Mouse (Mus musculus) left cerebral cortex, postnatal 14 days (tissue): ENCODE results near the gene Taf12. TPM values are rescaled to one million over a fixed set of nuclear protein-coding genes. Genes with fewer than 3 reads are reported as not detected.
"Not testable (repeated sequence)": the region's sequence is repeated elsewhere in the genome, so short reads cannot be mapped to it uniquely, and the experiment has no call there.

ENCODE experiments used
- DNase-seq, 2 experiments: peaks; one replicate each; pipeline ENCODE4 v3.0.0; 2021 to 2022; ENCODE audit warnings: low spot score in 2 of 2, mixed read lengths in 1 of 2
- intact Hi-C: fragments of 180-260 bp; cut with DNase I; formaldehyde crosslinking; loops from one replicate; pipeline ENCODE4 v1.15.1; 2025
- total RNA-seq, 2 experiments: library from RNA; stranded (reverse); gene quantifications; 2 replicates each; pipeline ENCODE4 v1.2.3; 2021

The Taf12 gene
- total RNA-seq, 2 experiments from 2014 or later, result 16.9 to 18.3 TPM

DNA sequence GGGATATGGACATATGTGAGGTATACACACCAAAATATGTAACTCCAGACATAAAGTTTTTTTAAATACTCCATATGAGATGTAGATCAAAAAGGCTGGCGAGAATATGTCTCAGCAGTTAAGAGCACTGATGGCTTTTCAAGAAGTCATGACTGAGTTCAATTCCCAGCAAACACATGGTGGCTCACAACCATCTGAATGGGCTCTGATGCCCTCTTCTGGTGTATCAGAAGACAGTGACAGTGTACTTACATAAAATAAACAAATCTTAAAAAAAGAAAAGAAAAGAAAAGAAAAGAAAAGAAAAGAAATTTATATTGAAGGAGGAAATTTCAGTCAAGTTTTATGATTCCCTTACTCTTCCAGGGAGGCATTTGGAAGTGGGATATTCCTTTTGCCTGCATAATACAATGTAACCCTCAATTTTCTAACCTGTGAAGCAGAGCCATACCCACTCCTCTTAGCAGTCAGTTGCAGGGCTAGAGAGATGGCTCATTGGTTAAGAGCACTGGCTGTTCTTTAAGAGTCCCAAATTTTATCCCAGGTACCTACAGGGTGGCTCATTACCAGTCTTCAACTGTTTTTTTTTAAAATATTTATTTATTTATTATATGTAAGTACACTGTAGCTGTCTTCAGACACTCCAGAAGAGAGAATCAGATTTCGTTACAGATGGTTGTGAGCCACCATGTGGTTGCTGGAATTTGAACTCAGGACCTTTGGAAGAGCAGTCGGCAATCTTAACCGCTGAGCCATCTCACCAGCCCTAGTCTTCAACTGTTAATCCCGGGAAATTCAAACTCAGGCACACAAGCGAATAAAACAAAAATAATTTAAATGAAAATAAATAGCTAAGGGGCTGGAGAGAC is 5.1 kb upstream of the Taf12 start:
- DNase-seq, result no peak
- intact Hi-C loops, result no loop called here

DNA sequence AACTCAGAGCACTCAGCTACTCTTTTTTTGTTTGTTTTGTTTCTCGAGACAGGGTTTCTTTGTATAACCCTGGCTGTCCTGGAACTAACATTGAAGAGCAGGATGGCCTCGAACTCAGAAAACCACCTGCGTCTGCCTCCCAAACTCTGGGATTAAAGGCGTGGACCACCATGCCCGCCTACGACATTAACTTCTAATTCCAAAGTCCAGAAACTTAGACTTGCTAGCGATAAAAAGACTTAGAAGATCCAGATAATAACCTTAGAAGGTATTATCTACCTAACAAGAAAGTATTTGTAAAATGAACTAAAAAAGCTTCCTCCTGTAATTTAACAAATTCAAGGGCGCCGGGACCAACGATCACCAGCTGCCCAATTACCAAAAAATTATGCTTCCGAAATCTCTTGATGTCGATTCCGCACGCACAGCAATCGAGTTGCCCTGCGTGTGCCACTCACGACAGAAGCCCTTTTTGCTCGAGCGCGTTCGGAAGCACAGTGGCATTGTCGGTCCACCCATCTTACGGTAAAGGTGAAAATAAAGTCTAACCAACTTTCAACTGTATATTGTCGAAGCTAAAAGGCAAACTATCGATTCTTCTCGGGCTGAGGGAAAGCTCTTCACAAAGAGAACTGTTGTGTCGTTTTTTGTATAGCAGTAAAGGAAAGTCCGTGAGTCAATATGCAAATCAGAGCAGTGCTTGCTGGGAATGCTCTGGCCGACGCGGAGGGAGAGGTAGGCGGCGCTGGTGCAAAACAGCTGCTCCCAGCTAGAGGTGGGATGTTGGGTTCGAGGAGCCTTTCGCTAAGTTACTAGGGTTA is 4.2 kb upstream of the Taf12 start:
- DNase-seq, result peak; percentile 84 to 89
- intact Hi-C loops, result loop anchor here (5.0 kb wide), 1 partner anchor 82 kb away; the partner anchor contains the start of gene Rcc1

DNA sequence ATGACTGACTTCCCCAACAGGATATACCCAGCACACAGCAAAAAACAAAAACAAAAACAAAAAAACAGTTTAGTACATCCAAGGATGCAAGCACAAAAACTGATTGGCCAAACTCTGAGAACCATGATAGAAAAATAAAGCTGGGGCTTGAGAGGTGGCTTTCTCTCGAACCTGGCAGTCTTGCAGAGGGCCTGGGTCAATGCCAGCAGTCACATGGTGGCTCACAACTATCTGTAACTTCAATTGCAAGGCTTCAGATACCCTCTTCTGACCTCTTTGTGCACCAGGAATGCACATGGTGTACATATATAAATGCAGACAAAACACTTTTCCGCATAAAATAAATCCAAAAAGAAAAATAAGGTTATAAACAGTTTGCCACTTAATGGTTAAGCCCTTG is 1.0 kb upstream of the Taf12 start:
- DNase-seq, result no peak
- intact Hi-C loops, result loop anchor here (5.0 kb wide), 1 partner anchor 79 kb away; the partner anchor contains the start of gene Rcc1

DNA sequence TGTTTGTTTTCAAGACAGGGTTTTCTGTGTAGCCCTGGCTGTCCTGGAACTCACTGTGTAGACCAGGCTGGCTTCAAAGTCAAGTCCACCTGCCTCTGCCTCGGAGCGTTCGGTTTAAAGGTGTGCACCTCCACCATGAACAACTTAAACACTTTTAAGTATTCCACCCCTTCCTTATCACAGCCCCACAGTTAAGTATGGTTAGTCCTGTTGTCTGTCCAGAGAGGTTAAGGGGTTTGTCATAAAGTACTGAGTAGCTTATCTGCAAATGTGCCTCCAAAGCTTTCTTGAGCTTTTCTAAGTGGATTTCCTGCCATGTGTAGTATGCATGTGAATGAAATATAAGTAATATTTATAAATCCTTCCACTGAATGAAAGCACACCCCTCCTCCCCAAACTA is 1.8 kb downstream of the Taf12 start:
- intact Hi-C loops, result no loop called here
- DNase-seq, result no peak

DNA sequence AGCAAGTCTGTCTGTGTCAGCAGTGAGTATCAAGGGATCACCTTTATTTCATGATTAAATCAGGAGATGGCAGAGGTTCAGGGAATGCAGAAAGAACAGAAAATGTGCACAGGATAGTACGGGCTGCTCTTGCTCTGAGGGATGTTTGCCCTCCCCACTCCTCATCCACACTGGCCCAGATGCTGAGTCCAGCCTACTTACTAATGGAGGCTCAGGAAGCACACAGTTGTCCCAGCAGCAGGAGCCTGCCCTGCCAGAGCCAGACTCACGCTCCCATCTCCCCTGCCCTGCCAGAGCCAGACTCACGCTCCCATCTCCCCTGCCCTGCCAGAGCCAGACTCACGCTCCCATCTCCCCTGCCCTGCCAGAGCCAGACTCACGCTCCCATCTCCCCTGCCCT is 14.7 kb downstream of the Taf12 start:
- intact Hi-C loops, DNase-seq: not testable (repeated sequence)

DNA sequence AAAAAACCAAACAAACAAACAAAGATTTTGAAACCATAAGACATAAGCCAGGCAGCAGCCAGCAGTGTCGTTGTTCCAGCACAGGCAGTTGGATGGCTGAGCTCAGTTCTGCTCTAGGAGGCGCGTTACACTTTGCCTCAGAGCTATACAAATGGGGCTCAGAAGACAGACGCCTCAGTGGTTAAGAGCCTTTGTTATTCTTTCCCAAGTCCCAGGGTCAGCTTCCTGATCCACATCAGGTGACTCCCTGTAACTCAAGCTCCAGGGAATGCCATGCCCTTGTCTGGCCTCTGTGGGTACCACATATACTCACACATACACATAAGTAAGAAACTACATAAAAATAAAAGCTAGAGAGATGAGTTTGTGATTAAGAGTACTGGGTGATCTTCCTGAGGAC is 16.9 kb downstream of the Taf12 start:
- intact Hi-C loops, result loop anchor here (5.0 kb wide), 2 partner anchors 56 to 221 kb away; partner anchors contain the start of gene Sesn2
- DNase-seq, result no peak

DNA sequence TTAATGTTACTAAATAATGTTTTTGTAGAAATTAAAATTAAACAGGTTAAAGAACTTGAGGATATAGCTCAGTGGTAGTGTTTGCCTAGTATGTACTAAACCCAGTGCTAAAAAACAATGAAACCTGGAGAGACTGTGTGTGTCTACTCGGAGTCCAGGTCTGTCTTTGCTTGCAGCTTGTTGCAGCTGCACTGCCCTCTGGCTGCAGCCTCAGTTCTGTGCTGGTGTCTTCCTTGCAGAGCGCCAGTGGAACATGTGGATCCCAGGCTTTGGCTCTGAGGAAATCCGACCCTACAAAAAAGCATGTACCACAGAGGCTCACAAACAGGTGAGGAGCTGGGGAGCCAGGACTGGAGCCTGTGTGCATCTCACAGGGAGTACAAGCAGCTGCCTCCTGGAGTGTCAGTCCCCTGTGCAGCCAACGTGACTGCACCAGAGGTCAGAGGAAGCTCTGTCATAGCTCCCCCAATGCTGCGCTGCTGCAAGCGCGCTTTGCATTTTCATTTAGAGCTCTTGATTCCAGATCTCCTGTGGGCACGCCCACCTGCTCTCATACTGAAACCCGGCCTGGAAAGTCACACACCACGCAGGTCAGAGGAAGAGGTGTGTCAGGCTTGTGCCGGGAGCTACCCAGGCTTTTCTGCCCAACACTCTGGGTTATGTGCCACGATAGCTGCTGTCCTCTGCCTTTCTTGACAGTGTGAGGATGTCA is 17.6 kb downstream of the Taf12 start:
- intact Hi-C loops, result loop anchor here (5.0 kb wide), 2 partner anchors 56 to 221 kb away; partner anchors contain the start of gene Sesn2
- no peak for DNase-seq

DNA sequence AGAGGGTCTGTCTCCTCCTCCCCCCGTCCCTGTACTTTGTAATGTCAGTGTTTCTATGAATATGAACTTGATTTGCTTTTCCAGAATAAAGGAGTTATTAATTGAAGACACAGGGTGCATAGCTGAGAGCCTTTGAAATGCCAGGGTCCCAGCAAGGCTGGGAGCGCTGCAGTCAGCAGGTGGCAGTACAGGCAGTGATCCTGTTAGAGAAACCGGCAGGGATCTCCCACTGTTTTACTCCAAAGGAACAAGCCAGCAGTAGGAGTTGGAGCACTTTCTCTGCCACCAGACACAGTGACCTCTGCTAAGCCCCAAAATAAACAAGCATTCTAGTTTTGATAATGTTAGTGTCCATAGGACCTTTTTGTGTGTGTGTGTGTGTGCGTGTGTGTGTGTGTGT is 18.8 kb downstream of the Taf12 start:
- peak; percentile 54 to 67 for DNase-seq
- intact Hi-C loops, result loop anchor here (5.0 kb wide), 2 partner anchors 54 to 219 kb away; partner anchors contain the start of gene Sesn2

DNA sequence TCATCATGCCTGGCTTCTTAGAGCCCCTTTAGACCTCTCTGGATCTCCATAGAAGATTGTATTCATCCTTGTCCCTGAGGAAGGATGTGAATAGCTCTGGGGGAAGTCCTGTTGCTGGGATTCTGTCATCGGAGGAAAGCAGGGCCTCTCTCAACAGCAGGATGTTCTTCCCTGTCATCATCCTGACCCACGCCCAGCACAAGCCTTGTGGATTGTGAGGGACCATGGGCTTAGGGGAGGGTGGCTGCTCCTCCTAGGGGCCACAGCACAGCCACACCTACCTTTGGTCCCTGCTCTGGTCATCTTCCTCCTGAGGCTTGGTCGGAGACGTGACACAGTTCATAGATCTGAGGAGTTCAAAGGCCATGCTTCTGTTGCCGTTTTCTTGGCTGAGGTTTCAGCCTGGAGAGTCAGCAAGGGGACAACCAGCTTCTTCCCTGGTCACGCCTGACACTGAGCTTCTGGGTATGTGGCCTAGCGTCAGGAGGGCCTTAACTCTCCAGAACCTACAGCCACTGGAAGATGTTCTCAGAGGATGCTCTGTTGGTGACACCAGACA is 19.6 kb downstream of the Taf12 start:
- intact Hi-C loops, result loop anchor here (5.0 kb wide), 2 partner anchors 54 to 219 kb away; partner anchors contain the start of gene Sesn2

DNA sequence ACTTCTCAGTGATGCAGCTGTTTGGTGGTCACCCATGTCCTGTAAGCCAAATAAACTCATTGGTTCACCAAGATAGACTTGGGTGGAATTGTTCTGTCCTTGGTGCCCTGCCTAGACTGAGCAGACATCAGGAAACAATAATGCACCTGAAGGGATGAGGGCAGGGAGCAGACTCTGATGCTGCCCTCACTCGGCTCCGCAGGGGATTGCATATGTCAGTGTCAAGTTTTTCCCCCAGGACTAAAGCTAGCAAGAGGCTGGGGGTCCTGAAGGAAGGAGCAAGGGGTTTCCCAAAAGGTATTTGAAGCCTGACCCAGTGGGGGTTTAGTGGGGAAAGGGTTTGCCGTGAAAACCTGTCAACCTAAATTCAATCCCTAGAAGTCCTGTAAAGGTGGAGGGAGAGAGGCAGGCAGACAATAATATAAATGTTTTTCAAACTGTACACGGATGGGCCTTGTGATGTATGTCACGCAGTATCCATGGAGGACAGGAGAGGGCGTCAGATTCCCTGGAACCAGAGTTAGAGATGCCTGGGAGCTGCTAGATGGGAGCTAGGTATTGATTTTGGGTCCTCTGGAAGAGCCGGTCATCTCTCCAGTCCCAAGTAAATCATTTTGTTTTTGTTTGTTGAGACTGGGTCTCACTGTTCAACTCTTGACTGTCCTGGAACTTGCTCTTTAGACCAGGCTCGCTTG is 21.7 kb downstream of the Taf12 start:
- intact Hi-C loops, result no loop called here
- no peak for DNase-seq

More for the DNA sequence above, 19.6 kb downstream of the Taf12 start:
- no peak for DNase-seq

DNA sequence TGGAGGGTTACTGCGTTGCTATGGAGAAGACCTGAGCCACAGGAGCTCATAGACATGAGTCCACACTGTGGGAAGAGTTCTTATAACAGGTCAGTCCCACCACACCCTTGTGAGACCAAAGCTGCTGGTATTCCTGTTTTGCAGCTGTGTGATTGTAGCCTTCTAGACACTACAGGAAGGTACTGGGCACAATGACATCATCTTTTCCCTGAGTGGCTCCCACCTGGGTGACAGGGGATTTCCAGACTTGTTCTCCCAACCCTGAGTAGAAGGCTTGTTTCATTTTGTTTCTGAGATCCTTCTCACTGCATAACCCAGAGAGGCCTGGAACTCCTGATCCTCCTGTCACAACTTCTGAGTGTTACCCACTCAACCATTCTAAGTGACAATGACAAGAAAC is 25.7 kb downstream of the Taf12 start:
- intact Hi-C loops, result no loop called here
- DNase-seq, result no peak

DNA sequence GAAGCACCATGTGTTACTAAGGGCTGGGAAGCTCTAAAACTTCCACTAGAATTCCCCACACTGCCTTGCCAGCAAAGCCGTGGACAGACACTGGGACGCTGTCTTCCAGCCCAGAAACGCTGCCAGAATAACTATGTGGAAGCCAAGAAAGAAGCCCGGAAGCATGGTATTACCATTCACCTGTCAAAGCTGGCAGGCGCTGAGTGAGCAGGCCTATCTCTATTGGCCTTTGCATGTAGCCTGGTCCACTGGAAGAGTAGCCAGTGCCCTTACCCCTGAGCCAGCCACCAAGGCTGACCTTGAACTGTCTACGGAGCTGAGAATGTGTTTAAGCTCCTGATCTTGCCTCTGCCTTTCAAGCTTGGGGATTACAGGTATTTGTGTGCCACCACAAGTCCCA is 27.3 kb downstream of the Taf12 start:
- intact Hi-C loops, result no loop called here
- DNase-seq, result no peak

DNA sequence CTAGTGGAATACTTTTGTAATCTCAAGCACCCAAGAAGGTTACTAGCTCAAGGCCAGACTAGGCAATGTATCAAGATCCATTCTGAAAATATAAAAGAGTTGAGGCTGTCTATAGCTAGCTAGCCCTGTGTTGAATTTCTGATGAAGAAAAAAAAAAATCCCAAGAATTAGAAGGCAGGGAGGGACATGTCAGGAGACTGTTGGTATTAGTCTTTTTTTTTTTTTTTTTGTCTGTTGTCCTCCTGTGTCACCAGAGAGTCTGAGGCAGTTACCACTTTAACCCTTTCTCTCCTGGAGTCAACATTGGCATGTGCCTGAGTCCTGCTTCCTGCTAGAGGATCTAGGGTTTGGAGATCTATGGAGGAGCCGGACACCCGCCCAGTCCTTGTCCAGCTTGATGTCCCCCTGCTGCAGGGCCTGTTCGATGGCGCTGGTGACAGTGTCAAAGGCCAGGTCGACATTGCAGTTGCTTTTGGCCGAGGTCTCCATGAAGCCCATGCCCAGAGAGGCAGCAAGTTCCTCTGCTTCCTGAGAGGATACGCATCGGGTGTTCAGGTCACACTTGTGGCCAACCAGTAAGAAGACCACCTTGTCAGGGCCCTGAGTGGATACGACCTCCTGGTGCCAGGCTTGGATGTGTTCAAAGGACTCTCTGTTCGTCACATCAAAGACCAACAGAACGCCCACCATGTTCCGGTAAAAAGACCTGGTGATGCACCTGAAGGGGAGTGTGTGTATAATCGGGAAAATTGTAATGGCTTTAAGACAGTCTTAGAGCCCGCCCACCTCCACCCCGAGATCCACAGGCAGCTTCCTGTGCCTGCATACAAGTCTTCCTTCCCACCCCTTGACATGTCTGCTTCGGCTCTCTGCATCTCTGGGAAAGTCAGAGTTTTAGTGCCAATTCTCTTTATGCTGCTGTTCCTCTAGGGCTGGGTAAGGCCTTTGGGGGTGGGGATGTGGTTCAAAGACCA is 28.1 kb downstream of the Taf12 start:
- intact Hi-C loops, result no loop called here
- DNase-seq, result no peak

DNA sequence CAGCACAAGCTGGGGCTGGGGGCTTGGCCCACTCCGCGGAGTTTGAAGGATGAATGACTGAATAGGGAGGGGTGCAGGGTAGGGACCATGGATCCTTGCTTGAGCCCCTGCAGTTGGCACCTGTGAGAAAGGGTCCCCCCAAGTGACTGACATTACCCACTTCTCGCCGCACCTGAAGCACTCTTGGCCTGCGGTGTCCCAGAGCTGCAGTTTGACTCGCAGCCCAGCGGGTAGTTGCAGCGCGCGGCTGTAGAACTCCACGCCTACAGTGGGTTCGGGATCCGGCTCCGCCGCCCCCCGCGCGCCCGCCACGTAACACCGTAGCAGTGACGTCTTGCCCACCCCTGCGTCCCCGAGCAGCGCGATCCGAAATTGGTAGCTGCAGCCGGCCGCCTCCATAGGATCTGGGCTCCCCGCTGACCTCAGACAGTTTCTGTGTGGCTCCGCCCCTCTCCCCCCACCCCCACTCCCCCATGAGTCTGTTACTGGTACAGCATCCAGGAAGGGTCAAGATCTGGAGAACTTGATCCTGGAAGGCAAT is 28.8 kb downstream of the Taf12 start, which contains the start of gene Rab42:
Gene Rab42, minus strand, starts transcription at position 447 of the 541 bp plus-strand sequence.
- DNase-seq, result peak; percentile 62 to 66
- intact Hi-C loops, result no loop called here

DNA sequence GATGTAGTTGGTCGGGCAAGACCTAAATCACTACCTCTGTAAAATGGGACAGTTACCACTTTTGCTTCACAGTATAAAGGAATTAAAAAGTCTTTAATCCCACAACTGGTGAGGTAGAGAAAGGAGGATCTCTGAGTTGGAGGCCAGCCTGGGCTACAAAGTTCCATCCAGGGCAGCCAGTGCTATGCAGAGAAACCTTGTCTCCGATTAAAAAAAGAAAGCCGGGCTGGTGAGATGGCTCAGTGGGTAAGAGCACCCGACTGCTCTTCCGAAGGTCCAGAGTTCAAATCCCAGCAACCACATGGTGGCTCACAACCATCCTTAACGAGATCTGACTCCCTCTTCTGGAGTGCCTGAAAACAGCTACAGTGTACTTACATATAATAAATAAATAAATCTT is 29.3 kb downstream of the Taf12 start:
- DNase-seq, intact Hi-C loops: not testable (repeated sequence)

DNA sequence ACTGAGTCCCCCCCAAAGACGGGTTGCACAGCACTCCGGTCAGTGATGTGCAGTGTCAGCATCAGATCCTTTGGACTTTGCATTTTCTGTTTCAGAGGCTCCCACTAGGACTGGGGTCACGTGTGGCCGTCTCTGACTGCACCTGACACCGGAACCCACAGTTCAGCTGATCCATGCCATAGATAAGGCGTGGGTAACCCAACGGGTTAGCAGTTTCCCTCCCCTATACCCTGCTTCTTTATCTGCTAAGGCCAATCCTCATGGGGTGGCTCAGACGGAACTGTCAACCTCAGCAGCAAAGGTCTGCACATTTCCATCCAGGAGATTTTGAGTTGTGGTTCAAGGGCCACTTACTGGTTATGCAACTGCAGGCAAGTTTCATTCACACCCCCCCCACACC is 31.1 kb downstream of the Taf12 start:
- intact Hi-C loops, result no loop called here
- DNase-seq, result no peak

DNA sequence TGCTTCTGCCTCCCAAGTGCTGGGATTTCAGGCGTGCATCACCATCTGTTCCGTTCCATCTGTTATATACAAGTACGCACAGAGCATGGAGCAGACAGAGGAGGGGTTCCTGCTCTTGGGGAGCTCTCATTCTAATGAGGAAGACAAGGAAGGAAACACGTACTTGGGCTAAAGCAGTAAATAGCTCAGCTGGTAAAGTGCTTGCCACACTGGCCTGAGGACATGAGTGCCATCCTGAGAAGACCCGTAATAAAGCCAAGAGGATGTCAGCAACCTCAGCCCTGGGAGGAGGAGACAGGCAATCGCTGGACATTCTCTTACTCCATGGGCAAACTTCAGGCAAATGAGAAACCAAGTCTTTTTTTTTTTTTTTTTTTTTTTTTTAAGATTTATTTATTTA is 31.8 kb downstream of the Taf12 start:
- DNase-seq, result no peak
- intact Hi-C loops, result no loop called here
